Mouse (Mus musculus) myocyte (in vitro differentiated cells): ENCODE results near the gene Zfp831.

ENCODE experiments used
- CEBPB ChIP-seq: IDR thresholded peaks from 2 replicates; pipeline ENCODE4 v1.6.1; 2011; ENCODE audit warnings: mild to moderate bottlenecking, moderate library complexity; ENCODE audit not compliant: poor library complexity, insufficient read depth, severe bottlenecking
- E2F4 ChIP-seq: IDR thresholded peaks from one replicate; pipeline ENCODE4 v1.6.1; 2011; ENCODE audit warnings: mild to moderate bottlenecking, control low read depth, moderate library complexity; ENCODE audit not compliant: insufficient read depth
- MAX ChIP-seq: IDR thresholded peaks from one replicate; pipeline ENCODE4 v1.6.1; 2011; ENCODE audit warnings: low read depth, mild to moderate bottlenecking, control low read depth
- MYOD1 ChIP-seq, 3 experiments: IDR thresholded peaks; one replicate each; pipeline ENCODE4 v1.6.1; 2011; ENCODE audit warnings: control low read depth in 2 of 3, low read depth in 2 of 3, mild to moderate bottlenecking in 2 of 3, moderate library complexity in 1 of 3; ENCODE audit not compliant: insufficient read length in 2 of 3, control insufficient read depth in 1 of 3
- MYOG ChIP-seq, 3 experiments: IDR thresholded peaks; one replicate each; pipeline ENCODE4 v1.6.1; 2011; ENCODE audit warnings: control low read depth in 2 of 3, low read depth in 2 of 3, mild to moderate bottlenecking in 2 of 3; ENCODE audit not compliant: insufficient read length in 2 of 3, control insufficient read depth in 1 of 3, insufficient read depth in 1 of 3
- POLR2A ChIP-seq: IDR thresholded peaks from one replicate; pipeline ENCODE4 v1.6.1; 2011; ENCODE audit warnings: low read depth, mild to moderate bottlenecking, control low read depth, moderate library complexity; ENCODE audit not compliant: insufficient read length
- POLR2AphosphoS2 ChIP-seq: IDR thresholded peaks from one replicate; pipeline ENCODE4 v1.6.1; 2011; ENCODE audit warnings: low read depth, control low read depth; ENCODE audit not compliant: insufficient read length
- REST ChIP-seq: IDR thresholded peaks from one replicate; pipeline ENCODE4 v1.6.1; 2011; ENCODE audit warnings: mild to moderate bottlenecking, control low read depth, moderate library complexity; ENCODE audit not compliant: insufficient read depth, insufficient read length
- SRF ChIP-seq: IDR thresholded peaks from one replicate; pipeline ENCODE4 v1.6.1; 2011; ENCODE audit warnings: low read depth; ENCODE audit not compliant: control insufficient read depth, insufficient read length
- TCF12 ChIP-seq: IDR thresholded peaks from one replicate; pipeline ENCODE4 v1.6.1; 2011; ENCODE audit warnings: mild to moderate bottlenecking, control low read depth; ENCODE audit not compliant: poor library complexity, insufficient read depth, severe bottlenecking
- TCF3 ChIP-seq: IDR thresholded peaks from one replicate; pipeline ENCODE4 v1.6.1; 2011; ENCODE audit warnings: low read depth, control low read depth; ENCODE audit not compliant: insufficient read length
- USF1 ChIP-seq: IDR thresholded peaks from one replicate; pipeline ENCODE4 v1.6.1; 2011; ENCODE audit warnings: low read depth, mild to moderate bottlenecking, control low read depth, moderate library complexity

GRCm38 (mm10) chr2:174605020-174605419 lies 38.3 kb upstream of the Zfp831 start:
- TF ChIP-seq E2F4, result no peak
- TF ChIP-seq POLR2A, result no peak
- no peak for TF ChIP-seq USF1
- no peak for TF ChIP-seq TCF3
- no peak for TF ChIP-seq CEBPB
- TF ChIP-seq MYOD1 (IDR thresholded peaks at IDR 0.05; ENCODE audit: control insufficient read depth in 1 of 3, insufficient read length in 2 of 3, low read depth in 2 of 3), result no peak
- TF ChIP-seq TCF12, result no peak
- TF ChIP-seq SRF, result no peak
- no peak for TF ChIP-seq MAX
- TF ChIP-seq MYOG (IDR thresholded peaks at IDR 0.05; ENCODE audit: control insufficient read depth in 1 of 3, insufficient read depth in 1 of 3, insufficient read length in 2 of 3, low read depth in 2 of 3), result no peak
- no peak for TF ChIP-seq POLR2AphosphoS2
- TF ChIP-seq REST, result no peak
